Mouse (Mus musculus) heart, embryonic 11.5 days (tissue): ENCODE data around the gene Rere. TPM values are rescaled to one million over a fixed set of nuclear protein-coding genes. Genes with fewer than 3 reads are reported as not detected.
"Not testable (repeated sequence)": the region's sequence is repeated elsewhere in the genome, so short reads cannot be mapped to it uniquely, and the experiment has no call there.

Experiments
- ATAC-seq: fragments of 200-750 bp; cut with Nextera tagmentation; replicated peaks from 2 replicates; pipeline ENCODE4 v1.8.0; 2017; ENCODE audit warnings: moderate library complexity; ENCODE audit not compliant: insufficient number of reproducible peaks, low FRiP score, low TSS enrichment
- H3K27ac ChIP-seq: fragments of 300-500 bp; sonication (generic); 2 replicates; pipeline ENCODE4 v1.5.1; 2014; ENCODE audit warnings: mild to moderate bottlenecking, low read depth, low read length
- H3K27me3 ChIP-seq: fragments of 300-500 bp; sonication (generic); 2 replicates; pipeline ENCODE4 v1.6.1; 2014; ENCODE audit warnings: mild to moderate bottlenecking, low read length, mixed read lengths; ENCODE audit not compliant: control insufficient read depth, insufficient read depth
- H3K36me3 ChIP-seq: fragments of 300-500 bp; sonication (generic); 2 replicates; pipeline ENCODE4 v1.6.1; 2014; ENCODE audit warnings: mild to moderate bottlenecking, low read length, moderate library complexity, mixed read lengths; ENCODE audit not compliant: control insufficient read depth, insufficient read depth
- H3K4me1 ChIP-seq: fragments of 300-500 bp; sonication (generic); 2 replicates; pipeline ENCODE4 v1.6.1; 2014; ENCODE audit warnings: low read length; ENCODE audit not compliant: control insufficient read depth, insufficient read depth
- H3K4me2 ChIP-seq: fragments of 300-500 bp; sonication (generic); 2 replicates; pipeline ENCODE4 v1.6.1; 2014; ENCODE audit warnings: mild to moderate bottlenecking, moderate library complexity
- H3K4me3 ChIP-seq: fragments of 300-500 bp; sonication (generic); 2 replicates; pipeline ENCODE4 v1.5.1; 2014; ENCODE audit warnings: low read depth, low read length
- H3K9ac ChIP-seq: fragments of 300-500 bp; sonication (generic); 2 replicates; pipeline ENCODE4 v1.6.1; 2014; ENCODE audit warnings: mild to moderate bottlenecking, low read depth, low read length, moderate library complexity
- H3K9me3 ChIP-seq: fragments of 300-500 bp; sonication (generic); replicated peaks from 2 replicates; pipeline ENCODE4 v1.6.1; 2016; ENCODE audit warnings: low read length; ENCODE audit not compliant: control insufficient read depth
- WGBS: fragments of 180-500 bp; shearing (Covaris S2); extraction: QIAGEN DNeasy Blood & Tissue Kit; methylation state at CpG from one replicate; pipeline ENCODE4 v1.1.7; 2014; ENCODE audit not compliant: insufficient replicate concordance; 5-methylcytosine and 5-hydroxymethylcytosine counted together
- polyA plus RNA-seq: library from polyadenylated mRNA; unstranded; fragments of >200 nt; fragmentation: Nextera tagmentation; extraction: Ambion mirVana; gene quantifications from 2 replicates; pipeline ENCODE4 v1.2.1, GENCODE M21; 2014

Gene Rere
- polyA plus RNA-seq, 1 experiment from 2014 or later: 29.1 TPM

- no peaks in the 10 kb centered on the region for H3K4me1 ChIP-seq
- 74% methylated on average over 7 of the region's 7 CpGs for WGBS
- no peak overlapping the region for H3K4me2 ChIP-seq
- no peak overlapping the region for H3K9ac ChIP-seq
- no peak overlapping the region for H3K27ac ChIP-seq
- ATAC-seq: no peak
- no peaks in the 10 kb centered on the region for H3K27me3 ChIP-seq
- H3K36me3 ChIP-seq: peaks cover 3% of the 10 kb centered on the region; the same call in 1 of the 2 replicates
- no peaks in the 10 kb centered on the region for H3K9me3 ChIP-seq
- H3K4me3 ChIP-seq: no peak overlapping the region
Measured at GRCm38 (mm10) chr4:150531869-150532268, 250.4 kb downstream of the Rere start.

GRCm38 (mm10) chr4:150536821-150537510, 255.5 kb downstream of the Rere start:
- Histone ChIP-seq H3K4me1 (no peaks in the 10 kb centered on the region), H3K27me3 (no peaks in the 10 kb centered on the region), H3K9me3 (no peaks in the 10 kb centered on the region), H3K9ac (no peak overlapping the region), H3K4me3 (no peak overlapping the region), H3K27ac (no peak overlapping the region), H3K4me2 (no peak overlapping the region), H3K36me3 (peaks cover 10% of the 10 kb centered on the region)
- ATAC-seq: no peak
- WGBS: 85% methylated on average over 3 of the region's 3 CpGs

GRCm38 (mm10) chr4:150539846-150540245, 258.4 kb downstream of the Rere start:
- no peak for ATAC-seq
- H3K9ac ChIP-seq: no peak overlapping the region
- H3K4me3 ChIP-seq: no peak overlapping the region
- H3K4me1 ChIP-seq: 0 out of 2 replicates have a peak, but pooled peaks cover 2% of the 10 kb centered on the region
- H3K27me3 ChIP-seq: no peaks in the 10 kb centered on the region
- H3K4me2 ChIP-seq: no peak overlapping the region
- H3K27ac ChIP-seq: no peak overlapping the region
- peaks cover 10% of the 10 kb centered on the region for H3K36me3 ChIP-seq
- WGBS: 83% methylated on average over 1 of the region's 1 CpGs
- H3K9me3 ChIP-seq: no peaks in the 10 kb centered on the region

GRCm38 (mm10) chr4:150540392-150541094, 259.1 kb downstream of the Rere start:
- H3K4me3 ChIP-seq: no peak overlapping the region
- 0 out of 2 replicates have a peak, but pooled peaks cover 2% of the 10 kb centered on the region for H3K4me1 ChIP-seq
- no peak for ATAC-seq
- no peak overlapping the region for H3K9ac ChIP-seq
- WGBS: 63% methylated on average over 4 of the region's 5 CpGs
- H3K9me3 ChIP-seq: no peaks in the 10 kb centered on the region
- no peaks in the 10 kb centered on the region for H3K27me3 ChIP-seq
- no peak overlapping the region for H3K27ac ChIP-seq
- H3K4me2 ChIP-seq: no peak overlapping the region
- H3K36me3 ChIP-seq: peaks cover 10% of the 10 kb centered on the region

- no peak overlapping the region for H3K4me2 ChIP-seq
- peaks cover 3% of the 10 kb centered on the region; the same call in 1 of the 2 replicates for H3K36me3 ChIP-seq
- WGBS: 81% methylated on average over 7 of the region's 7 CpGs
- H3K9ac ChIP-seq: no peak overlapping the region
- no peaks in the 10 kb centered on the region for H3K9me3 ChIP-seq
- 0 out of 2 replicates have a peak, but pooled peaks cover 2% of the 10 kb centered on the region for H3K4me1 ChIP-seq
- H3K27me3 ChIP-seq: no peaks in the 10 kb centered on the region
- no peak for ATAC-seq
- no peak overlapping the region for H3K4me3 ChIP-seq
- H3K27ac ChIP-seq: no peak overlapping the region
Measured at GRCm38 (mm10) chr4:150544231-150544630, 262.8 kb downstream of the Rere start.

- peaks cover 6% of the 10 kb centered on the region for H3K4me1 ChIP-seq
- no peaks in the 10 kb centered on the region for H3K9me3 ChIP-seq
- 80% methylated on average over 10 of the region's 10 CpGs for WGBS
- H3K27ac ChIP-seq: no peak overlapping the region
- H3K4me3 ChIP-seq: no peak overlapping the region
- no peak overlapping the region for H3K9ac ChIP-seq
- ATAC-seq: no peak
- H3K27me3 ChIP-seq: no peaks in the 10 kb centered on the region
- H3K4me2 ChIP-seq: no peak overlapping the region
- peaks cover 3% of the 10 kb centered on the region; the same call in 1 of the 2 replicates for H3K36me3 ChIP-seq
Measured at GRCm38 (mm10) chr4:150544652-150545258, 263.3 kb downstream of the Rere start.

GRCm38 (mm10) chr4:150545775-150546174, 264.3 kb downstream of the Rere start:
- ATAC-seq: no peak
- no peaks in the 10 kb centered on the region for H3K9me3 ChIP-seq
- no peak overlapping the region for H3K4me2 ChIP-seq
- H3K27ac ChIP-seq: no peak overlapping the region
- H3K4me3 ChIP-seq: no peak overlapping the region
- no peak overlapping the region for H3K9ac ChIP-seq
- H3K36me3 ChIP-seq: peaks cover 3% of the 10 kb centered on the region; the same call in 1 of the 2 replicates
- no peaks in the 10 kb centered on the region for H3K27me3 ChIP-seq
- 77% methylated on average over 7 of the region's 7 CpGs for WGBS
- H3K4me1 ChIP-seq: peaks cover 15% of the 10 kb centered on the region

GRCm38 (mm10) chr4:150546296-150546695, 264.9 kb downstream of the Rere start:
- not testable (repeated sequence) for H3K9me3 ChIP-seq

More at GRCm38 (mm10) chr4:150546296-150546695, 264.9 kb downstream of the Rere start:
- 93% methylated on average over 4 of the region's 4 CpGs for WGBS
- not testable (repeated sequence) for H3K4me3 ChIP-seq, H3K9ac ChIP-seq, H3K27ac ChIP-seq, H3K4me2 ChIP-seq, H3K27me3 ChIP-seq, ATAC-seq, H3K36me3 ChIP-seq
- H3K4me1 ChIP-seq: peaks cover 16% of the 10 kb centered on the region
